Mouse (Mus musculus): ENCODE data around the gene Lrrfip2. TPM values are rescaled to one million over a fixed set of nuclear protein-coding genes. Genes with fewer than 3 reads are reported as not detected.
A peak's percentile ranks its signal among the peaks of the same experiment; 100 is the strongest.

Lrrfip2 gene
- polyA plus RNA-seq, 1 experiment from 2014 or later, result 46.0 TPM

- WGBS, result 16% methylated on average over 17 of the region's 17 CpGs
- ATAC-seq (ENCODE audit: low FRiP score), result no peak
- Histone ChIP-seq H3K27me3 (replicated peaks) (no peaks in the 10 kb centered on the region), H3K9ac (replicated peaks) (peak overlapping the region; percentile 94; the same call in 1 of the 2 replicates), H3K4me3 (replicated peaks) (peak overlapping the region; percentile 99), H3K4me2 (peak overlapping the region; percentile 82), H3K27ac (replicated peaks) (no peak overlapping the region), H3K4me1 (peaks cover 19% of the 10 kb centered on the region), H3K9me3 (replicated peaks) (no peaks in the 10 kb centered on the region), H3K36me3 (no peaks in the 10 kb centered on the region)
Observed at GRCm38 (mm10) chr9:111118891-111119441, 1.6 kb downstream of the Lrrfip2 start.

- H3K4me1 ChIP-seq, result peaks cover 18% of the 10 kb centered on the region
- WGBS, result 82% methylated on average over 5 of the region's 5 CpGs
- H3K4me3 ChIP-seq (replicated peaks), result no peak overlapping the region
- no peaks in the 10 kb centered on the region for H3K36me3 ChIP-seq
- ATAC-seq (ENCODE audit: low FRiP score), result no peak
- no peaks in the 10 kb centered on the region for H3K9me3 ChIP-seq (replicated peaks)
- no peaks in the 10 kb centered on the region for H3K27me3 ChIP-seq (replicated peaks)
- H3K27ac ChIP-seq (replicated peaks), result no peak overlapping the region
- H3K9ac ChIP-seq (replicated peaks), result no peak overlapping the region
- no peak overlapping the region for H3K4me2 ChIP-seq
Observed at GRCm38 (mm10) chr9:111122446-111122845, 5.1 kb downstream of the Lrrfip2 start.

GRCm38 (mm10) chr9:111123336-111123735, 5.9 kb downstream of the Lrrfip2 start:
- Histone ChIP-seq H3K4me1 (peaks cover 16% of the 10 kb centered on the region), H3K27me3 (replicated peaks) (no peaks in the 10 kb centered on the region), H3K9me3 (replicated peaks) (no peaks in the 10 kb centered on the region), H3K4me3 (replicated peaks) (no peak overlapping the region), H3K9ac (replicated peaks) (no peak overlapping the region), H3K36me3 (no peaks in the 10 kb centered on the region), H3K27ac (replicated peaks) (no peak overlapping the region), H3K4me2 (no peak overlapping the region)
- WGBS, result 30% methylated on average over 2 of the region's 2 CpGs
- no peak for ATAC-seq (ENCODE audit: low FRiP score)

GRCm38 (mm10) chr9:111124440-111124839, 7.0 kb downstream of the Lrrfip2 start:
- no peaks in the 10 kb centered on the region for H3K36me3 ChIP-seq
- H3K4me3 ChIP-seq (replicated peaks), result no peak overlapping the region
- H3K9ac ChIP-seq (replicated peaks), result no peak overlapping the region
- no peaks in the 10 kb centered on the region for H3K9me3 ChIP-seq (replicated peaks)
- H3K4me1 ChIP-seq, result peaks cover 6% of the 10 kb centered on the region
- ATAC-seq (ENCODE audit: low FRiP score), result no peak
- no peak overlapping the region for H3K4me2 ChIP-seq
- 85% methylated on average over 4 of the region's 4 CpGs for WGBS
- H3K27me3 ChIP-seq (replicated peaks), result no peaks in the 10 kb centered on the region
- no peak overlapping the region for H3K27ac ChIP-seq (replicated peaks)

- ATAC-seq (ENCODE audit: low FRiP score), result no peak
- Histone ChIP-seq H3K4me3 (replicated peaks) (no peak overlapping the region), H3K9ac (replicated peaks) (no peak overlapping the region), H3K9me3 (replicated peaks) (no peaks in the 10 kb centered on the region), H3K36me3 (no peaks in the 10 kb centered on the region), H3K4me2 (no peak overlapping the region), H3K27me3 (replicated peaks) (no peaks in the 10 kb centered on the region), H3K27ac (replicated peaks) (no peak overlapping the region), H3K4me1 (0 out of 2 replicates have a peak, but pooled peaks cover 4% of the 10 kb centered on the region)
- WGBS, result 85% methylated on average over 4 of the region's 4 CpGs
Observed at GRCm38 (mm10) chr9:111126735-111127134, 9.3 kb downstream of the Lrrfip2 start.

- H3K27me3 ChIP-seq (replicated peaks), result no peaks in the 10 kb centered on the region
- ATAC-seq (ENCODE audit: low FRiP score), result no peak
- 81% methylated on average over 4 of the region's 4 CpGs for WGBS
- H3K9ac ChIP-seq (replicated peaks), result no peak overlapping the region
- H3K4me3 ChIP-seq (replicated peaks), result no peak overlapping the region
- H3K27ac ChIP-seq (replicated peaks), result no peak overlapping the region
- no peak overlapping the region for H3K4me2 ChIP-seq
- H3K4me1 ChIP-seq, result 0 out of 2 replicates have a peak, but pooled peaks cover 4% of the 10 kb centered on the region
- no peaks in the 10 kb centered on the region for H3K9me3 ChIP-seq (replicated peaks)
- no peaks in the 10 kb centered on the region for H3K36me3 ChIP-seq
Observed at GRCm38 (mm10) chr9:111127749-111128148, 10.4 kb downstream of the Lrrfip2 start.

- H3K4me2 ChIP-seq, result no peak overlapping the region
Observed at GRCm38 (mm10) chr9:111130126-111130525, 12.7 kb downstream of the Lrrfip2 start.

GRCm38 (mm10) chr9:111138161-111138560, 20.8 kb downstream of the Lrrfip2 start:
- Histone ChIP-seq H3K4me3 (replicated peaks) (no peak overlapping the region), H3K27me3 (replicated peaks) (no peaks in the 10 kb centered on the region), H3K9ac (replicated peaks) (no peak overlapping the region), H3K9me3 (replicated peaks) (no peaks in the 10 kb centered on the region), H3K36me3 (peaks cover under 1% of the 10 kb centered on the region; the same call in 1 of the 2 replicates), H3K27ac (replicated peaks) (no peak overlapping the region), H3K4me2 (no peak overlapping the region), H3K4me1 (no peaks in the 10 kb centered on the region)
- ATAC-seq (ENCODE audit: low FRiP score), result no peak
- 95% methylated on average over 9 of the region's 9 CpGs for WGBS

More at GRCm38 (mm10) chr9:111130126-111130525, 12.7 kb downstream of the Lrrfip2 start:
- Histone ChIP-seq H3K4me1 (no peaks in the 10 kb centered on the region), H3K4me3 (replicated peaks) (no peak overlapping the region), H3K9me3 (replicated peaks) (no peaks in the 10 kb centered on the region), H3K27ac (replicated peaks) (no peak overlapping the region), H3K9ac (replicated peaks) (no peak overlapping the region), H3K36me3 (no peaks in the 10 kb centered on the region), H3K27me3 (replicated peaks) (no peaks in the 10 kb centered on the region)
- ATAC-seq (ENCODE audit: low FRiP score), result no peak
- WGBS, result 89% methylated on average over 2 of the region's 2 CpGs

GRCm38 (mm10) chr9:111142721-111143120, 25.3 kb downstream of the Lrrfip2 start:
- H3K4me2 ChIP-seq, result no peak overlapping the region
- no peak overlapping the region for H3K27ac ChIP-seq (replicated peaks)
- H3K27me3 ChIP-seq (replicated peaks), result no peaks in the 10 kb centered on the region
- no peak overlapping the region for H3K4me3 ChIP-seq (replicated peaks)
- no peaks in the 10 kb centered on the region for H3K9me3 ChIP-seq (replicated peaks)
- ATAC-seq (ENCODE audit: low FRiP score), result no peak
- H3K4me1 ChIP-seq, result no peaks in the 10 kb centered on the region; the same call in 1 of the 2 replicates
- H3K36me3 ChIP-seq, result peaks cover 4% of the 10 kb centered on the region; the same call in 1 of the 2 replicates
- H3K9ac ChIP-seq (replicated peaks), result no peak overlapping the region
- WGBS, result 93% methylated on average over 6 of the region's 6 CpGs

- ATAC-seq (ENCODE audit: low FRiP score), result no peak
- Histone ChIP-seq H3K4me1 (no peaks in the 10 kb centered on the region; the same call in 1 of the 2 replicates), H3K9ac (replicated peaks) (no peak overlapping the region), H3K27ac (replicated peaks) (no peak overlapping the region), H3K4me3 (replicated peaks) (no peak overlapping the region), H3K9me3 (replicated peaks) (no peaks in the 10 kb centered on the region), H3K4me2 (no peak overlapping the region), H3K27me3 (replicated peaks) (no peaks in the 10 kb centered on the region), H3K36me3 (peaks cover 4% of the 10 kb centered on the region; the same call in 1 of the 2 replicates)
- WGBS, result 97% methylated on average over 1 of the region's 1 CpGs
Observed at GRCm38 (mm10) chr9:111143387-111143786, 26.0 kb downstream of the Lrrfip2 start.

- no peak overlapping the region for H3K4me2 ChIP-seq
- peaks cover 4% of the 10 kb centered on the region; the same call in 1 of the 2 replicates for H3K36me3 ChIP-seq
- H3K4me3 ChIP-seq (replicated peaks), result no peak overlapping the region
- no peak overlapping the region for H3K27ac ChIP-seq (replicated peaks)
- no peak for ATAC-seq (ENCODE audit: low FRiP score)
- H3K9ac ChIP-seq (replicated peaks), result no peak overlapping the region
- no peaks in the 10 kb centered on the region; the same call in 1 of the 2 replicates for H3K4me1 ChIP-seq
- 86% methylated on average over 1 of the region's 1 CpGs for whole genome bisulfite sequencing
- H3K9me3 ChIP-seq (replicated peaks), result no peaks in the 10 kb centered on the region
- no peaks in the 10 kb centered on the region for H3K27me3 ChIP-seq (replicated peaks)
Observed at GRCm38 (mm10) chr9:111144711-111145110, 27.3 kb downstream of the Lrrfip2 start.

- Histone ChIP-seq H3K27me3 (replicated peaks) (no peaks in the 10 kb centered on the region), H3K9me3 (replicated peaks) (no peaks in the 10 kb centered on the region), H3K4me3 (replicated peaks) (no peak overlapping the region), H3K4me1 (no peaks in the 10 kb centered on the region; the same call in 1 of the 2 replicates), H3K27ac (replicated peaks) (no peak overlapping the region), H3K9ac (replicated peaks) (no peak overlapping the region), H3K36me3 (peaks cover 4% of the 10 kb centered on the region; the same call in 1 of the 2 replicates), H3K4me2 (no peak overlapping the region)
- WGBS, result 89% methylated on average over 3 of the region's 3 CpGs
- ATAC-seq (ENCODE audit: low FRiP score), result no peak
Observed at GRCm38 (mm10) chr9:111145497-111146190, 28.3 kb downstream of the Lrrfip2 start.

Measured in neural tube, embryonic 15.5 days (tissue).